Mouse (Mus musculus) CH12.LX (cell line): ENCODE results near the gene Clcn6. TPM values are rescaled to one million over a fixed set of nuclear protein-coding genes. Genes with fewer than 3 reads are reported as not detected.
A peak's percentile ranks its signal among the peaks of the same experiment; 100 is the strongest.

Experiments
- DNase-seq: peaks from one replicate; pipeline ENCODE4 v3.0.0-alpha.2; 2013; ENCODE audit errors: extremely low read depth
- H3K27ac ChIP-seq: 2 replicates; pipeline ENCODE4 v1.5.1; 2012; ENCODE audit warnings: low read depth, mild to moderate bottlenecking, control low read depth, moderate library complexity; ENCODE audit not compliant: insufficient read depth
- H3K27me3 ChIP-seq: replicated peaks from 2 replicates; pipeline ENCODE3; 2012; ENCODE audit warnings: inconsistent platforms
- H3K36me3 ChIP-seq, 2 experiments: replicated peaks in 1 of 2; 2 replicates each; pipeline versions ENCODE3 to v1.6.1; 2012; ENCODE audit warnings: inconsistent platforms in 1 of 2, low read length in 1 of 2, mild to moderate bottlenecking in 1 of 2, mixed read lengths in 1 of 2, moderate library complexity in 1 of 2; ENCODE audit not compliant: control insufficient read depth in 1 of 2, insufficient read depth in 1 of 2
- H3K4me1 ChIP-seq, 2 experiments: 2 replicates each; pipeline ENCODE4 v1.6.1; 2012; ENCODE audit warnings: inconsistent platforms in 1 of 2, moderate library complexity in 1 of 2; ENCODE audit not compliant: insufficient read depth in 2 of 2, control insufficient read depth in 1 of 2
- H3K4me2 ChIP-seq: 2 replicates; pipeline ENCODE4 v1.6.1; 2012; ENCODE audit warnings: low read depth, mild to moderate bottlenecking, control low read depth; ENCODE audit not compliant: poor library complexity, insufficient read depth, severe bottlenecking
- H3K4me3 ChIP-seq, 3 experiments: fragments of 150-350 bp in 1 of 3; sonication (generic) in 1 of 3; replicated peaks in 1 of 3; 2 replicates each; pipeline versions ENCODE3 to v1.5.1; 2011 to 2012; ENCODE audit warnings: low read depth in 2 of 3, low read length in 2 of 3, mild to moderate bottlenecking in 2 of 3, moderate library complexity in 2 of 3, control low read depth in 1 of 3, improper control_type of control experiment in 1 of 3, inconsistent platforms in 1 of 3, mixed read lengths in 1 of 3; ENCODE audit not compliant: poor library complexity in 1 of 3
- H3K79me2 ChIP-seq: replicated peaks from 2 replicates; pipeline ENCODE4 v1.6.1; 2012; ENCODE audit warnings: mild to moderate bottlenecking, moderate library complexity; ENCODE audit not compliant: control insufficient read depth, poor library complexity, insufficient read depth, severe bottlenecking; ENCODE audit errors: extremely low read depth
- H3K9ac ChIP-seq: 2 replicates; pipeline ENCODE4 v1.6.1; 2012; ENCODE audit warnings: low read depth, mild to moderate bottlenecking, control low read depth, moderate library complexity; ENCODE audit not compliant: insufficient read depth
- H3K9me3 ChIP-seq: replicated peaks from 2 replicates; pipeline ENCODE3; 2012; ENCODE audit warnings: low read length, inconsistent platforms, mixed read lengths
- BHLHE40 ChIP-seq: IDR thresholded peaks from 2 replicates; pipeline ENCODE4 v1.6.1; 2011; ENCODE audit warnings: mild to moderate bottlenecking, low read depth, low read length, improper control_type of control experiment
- CHD1 ChIP-seq: IDR thresholded peaks from 2 replicates; pipeline ENCODE4 v1.6.1; 2012; ENCODE audit warnings: low read depth, low read length, improper control_type of control experiment, inconsistent platforms
- CTCF ChIP-seq, 2 experiments: IDR thresholded peaks in 1 of 2; conservative IDR thresholded peaks in 1 of 2; 2 replicates each; pipeline ENCODE4 v1.5.1; 2011 to 2012; ENCODE audit warnings: low read depth in 2 of 2, low read length in 2 of 2, improper control_type of control experiment in 1 of 2, inconsistent platforms in 1 of 2, mild to moderate bottlenecking in 1 of 2, moderate library complexity in 1 of 2
- ELF1 ChIP-seq: IDR thresholded peaks from 2 replicates; pipeline ENCODE4 v1.6.1; 2014; ENCODE audit warnings: low read depth, mild to moderate bottlenecking, inconsistent platforms, low read length, improper control_type of control experiment
- GABPA ChIP-seq: IDR thresholded peaks from 2 replicates; pipeline ENCODE4 v1.6.1; 2012; ENCODE audit warnings: low read depth, low read length, improper control_type of control experiment, inconsistent platforms; ENCODE audit not compliant: insufficient replicate concordance
- JUN ChIP-seq: IDR thresholded peaks from 2 replicates; pipeline ENCODE4 v1.6.1; 2011; ENCODE audit warnings: low read depth, mild to moderate bottlenecking, low read length, improper control_type of control experiment, moderate library complexity; ENCODE audit not compliant: insufficient read depth
- JUND ChIP-seq: conservative IDR thresholded peaks from 2 replicates; pipeline ENCODE4 v1.6.1; 2011; ENCODE audit warnings: low read depth, low read length, improper control_type of control experiment
- MAX ChIP-seq: IDR thresholded peaks from 2 replicates; pipeline ENCODE4 v1.6.1; 2011; ENCODE audit warnings: low read length, improper control_type of control experiment
- MXI1 ChIP-seq: IDR thresholded peaks from 2 replicates; pipeline ENCODE4 v1.6.1; 2011; ENCODE audit warnings: mild to moderate bottlenecking, low read depth, low read length, improper control_type of control experiment
- NRF1 ChIP-seq: IDR thresholded peaks from 2 replicates; pipeline ENCODE4 v1.6.1; 2014; ENCODE audit warnings: low read depth, mild to moderate bottlenecking, inconsistent platforms, low read length, improper control_type of control experiment, moderate library complexity
- PAX5 ChIP-seq: IDR thresholded peaks from 2 replicates; pipeline ENCODE4 v1.6.1; 2012; ENCODE audit warnings: low read length, inconsistent platforms, mixed read lengths
- RAD21 ChIP-seq: IDR thresholded peaks from 2 replicates; pipeline ENCODE4 v1.6.1; 2011; ENCODE audit warnings: low read depth, mild to moderate bottlenecking, low read length, improper control_type of control experiment, moderate library complexity
- RCOR1 ChIP-seq: conservative IDR thresholded peaks from 2 replicates; pipeline ENCODE4 v1.6.1; 2012; ENCODE audit warnings: low read depth, mild to moderate bottlenecking, inconsistent platforms, low read length, improper control_type of control experiment
- SIN3A ChIP-seq: IDR thresholded peaks from 2 replicates; pipeline ENCODE4 v1.6.1; 2012; ENCODE audit warnings: low read length, improper control_type of control experiment, inconsistent platforms
- SMC3 ChIP-seq: IDR thresholded peaks from 2 replicates; pipeline ENCODE4 v1.6.1; 2011; ENCODE audit warnings: low read depth, low read length, improper control_type of control experiment
- USF2 ChIP-seq: conservative IDR thresholded peaks from 2 replicates; pipeline ENCODE4 v1.6.1; 2011; ENCODE audit warnings: low read depth, low read length, improper control_type of control experiment
- ZKSCAN1 ChIP-seq: IDR thresholded peaks from 2 replicates; pipeline ENCODE4 v1.6.1; 2012; ENCODE audit warnings: low read depth, inconsistent platforms, low read length, improper control_type of control experiment, borderline replicate concordance
- ZMIZ1 ChIP-seq: IDR thresholded peaks from 2 replicates; pipeline ENCODE4 v1.6.1; 2012; ENCODE audit warnings: low read depth, mild to moderate bottlenecking, inconsistent platforms, low read length, improper control_type of control experiment
- dilution Hi-C: fragments of 300-500 bp; cut with MboI; formaldehyde crosslinking; loops from 2 replicates; pipeline ENCODE4 v1.14.3; 2020; ENCODE audit warnings: low sequenced_read_pairs; ENCODE audit not compliant: extremely low pct_unique_long_range_greater_than_20kb, extremely low pct_ligation_motif_present
- in situ Hi-C: fragments of 300-500 bp; cut with MboI; formaldehyde crosslinking; loops from 3 replicates; pipeline ENCODE4 v1.14.3; 2019; ENCODE audit warnings: low sequenced_read_pairs, low pct_ligation_motif_present, low pct_unique_long_range_greater_than_20kb, mixed read lengths
- polyA plus RNA-seq: library from polyadenylated mRNA; unstranded; fragments of >175 nt; gene quantifications from 2 replicates; pipeline ENCODE4 v1.2.1, GENCODE M21; 2012; ENCODE audit warnings: low read depth; ENCODE audit not compliant: insufficient read length
- total RNA-seq, 2 experiments: library from RNA; depleted of rRNA; stranded (reverse); fragments of 300-350 nt in 1 of 2; fragments of >200 nt in 1 of 2; gene quantifications; 2 replicates each; pipeline ENCODE4 v1.2.3; 2012 to 2014

Gene Clcn6
- total and polyA plus RNA-seq, 3 experiments = 4.8 to 10.6 (median 5.7) TPM

- Histone ChIP-seq H3K9me3 (no peaks in the 10 kb centered on the region), H3K9ac (no peak overlapping the region), H3K36me3 (peaks cover 35 to 51% of the 10 kb centered on the region in 2 experiments), H3K4me1 (peaks cover 5 to 26% of the 10 kb centered on the region in 2 experiments; a peak in 3 of 4 replicates), H3K4me3 (no peak overlapping the region), H3K27me3 (no peaks in the 10 kb centered on the region), H3K79me2 (no peaks in the 10 kb centered on the region), H3K4me2 (no peak overlapping the region), H3K27ac (no peak overlapping the region)
- dilution Hi-C loops (no loop called here), in situ Hi-C loops (no loop called here)
- no peak for DNase-seq
- no peak for TF ChIP-seq RCOR1
- TF ChIP-seq CHD1 = no peak
- TF ChIP-seq JUND = no peak
- TF ChIP-seq SIN3A = no peak
- TF ChIP-seq CTCF (conservative IDR thresholded peaks at IDR 0.05 in 1 of 2, IDR thresholded peaks at IDR 0.05 in 1 of 2; ENCODE audit: low read depth in 2 of 2, low read length in 2 of 2) = no peak
- TF ChIP-seq ZMIZ1 = no peak
- TF ChIP-seq USF2 = no peak
- TF ChIP-seq GABPA = no peak
- no peak for TF ChIP-seq PAX5
- TF ChIP-seq ELF1 = no peak
- TF ChIP-seq NRF1 = no peak
- no peak for TF ChIP-seq SMC3
- TF ChIP-seq ZKSCAN1 = no peak
- no peak for TF ChIP-seq MAX
Observed at GRCm38 (mm10) chr4:148061086-148061480, 22.5 kb upstream of the Clcn6 start.

GRCm38 (mm10) chr4:148060120-148061085, 21.8 kb upstream of the Clcn6 start:
- in situ Hi-C loops = no loop called here
- DNase-seq = no peak

More at GRCm38 (mm10) chr4:148060120-148061085, 21.8 kb upstream of the Clcn6 start:
- Histone ChIP-seq H3K27me3 (no peaks in the 10 kb centered on the region), H3K27ac (no peak overlapping the region), H3K79me2 (no peaks in the 10 kb centered on the region)
- dilution Hi-C loops = no loop called here
- TF ChIP-seq SMC3 = peak; percentile 57
- TF ChIP-seq BHLHE40 = no peak
- peak; percentile 33 to 69; a peak in 3 of 4 replicates for TF ChIP-seq CTCF (conservative IDR thresholded peaks at IDR 0.05 in 1 of 2, IDR thresholded peaks at IDR 0.05 in 1 of 2; ENCODE audit: low read depth in 2 of 2, low read length in 2 of 2)
- TF ChIP-seq MXI1 = no peak
- TF ChIP-seq RAD21 = peak; percentile 21
- no peak for TF ChIP-seq JUN
- TF ChIP-seq, all 38 proteins: peak for 3
- Histone ChIP-seq H3K9ac (no peak overlapping the region), H3K9me3 (no peaks in the 10 kb centered on the region), H3K4me1 (peaks cover 5 to 31% of the 10 kb centered on the region in 2 experiments; a peak in 3 of 4 replicates), H3K36me3 (peaks cover 42 to 57% of the 10 kb centered on the region in 2 experiments), H3K4me2 (no peak overlapping the region), H3K4me3 (no peak overlapping the region)
